Mouse (Mus musculus) heart, embryonic 14.5 days (tissue): ENCODE data around the gene Npsr1. TPM values are rescaled to one million over a fixed set of nuclear protein-coding genes. Genes with fewer than 3 reads are reported as not detected.

Experiments
- ATAC-seq: fragments of 200-750 bp; cut with Nextera tagmentation; 2 replicates; pipeline ENCODE4 v1.8.0; 2017; ENCODE audit warnings: low read depth, moderate TSS enrichment; ENCODE audit not compliant: insufficient number of reproducible peaks, insufficient read depth, low FRiP score
- H3K27ac ChIP-seq, 2 experiments: fragments of 200-500 bp in 1 of 2; fragments of 300-500 bp in 1 of 2; sonication (generic) in 1 of 2; replicated peaks in 1 of 2; 2 replicates each; pipeline ENCODE4 v1.5.1; 2012 to 2014; ENCODE audit warnings: low read depth in 2 of 2, low read length in 2 of 2, control low read depth in 1 of 2, mild to moderate bottlenecking in 1 of 2, mixed read lengths in 1 of 2; ENCODE audit not compliant: control insufficient read depth in 1 of 2, insufficient read depth in 1 of 2
- H3K27me3 ChIP-seq: fragments of 300-500 bp; sonication (generic); 2 replicates; pipeline ENCODE4 v1.6.1; 2014; ENCODE audit warnings: mild to moderate bottlenecking, low read length, control low read depth; ENCODE audit not compliant: control insufficient read depth, insufficient read depth
- H3K36me3 ChIP-seq: fragments of 300-500 bp; sonication (generic); 2 replicates; pipeline ENCODE4 v1.6.1; 2014; ENCODE audit warnings: mild to moderate bottlenecking, control low read depth, low read length, mixed read lengths; ENCODE audit not compliant: control insufficient read depth, insufficient read depth
- H3K4me1 ChIP-seq, 2 experiments: fragments of 200-500 bp in 1 of 2; fragments of 300-500 bp in 1 of 2; sonication (generic) in 1 of 2; 2 replicates each; pipeline ENCODE4 v1.6.1; 2012 to 2014; ENCODE audit warnings: low read length in 2 of 2, control low read depth in 1 of 2, mixed read lengths in 1 of 2; ENCODE audit not compliant: control insufficient read depth in 2 of 2, insufficient read depth in 2 of 2
- H3K4me2 ChIP-seq: fragments of 300-500 bp; sonication (generic); 2 replicates; pipeline ENCODE4 v1.6.1; 2014; ENCODE audit warnings: mild to moderate bottlenecking, low read length
- H3K4me3 ChIP-seq, 2 experiments: fragments of 200-500 bp in 1 of 2; fragments of 300-500 bp in 1 of 2; sonication (generic) in 1 of 2; 2 replicates each; pipeline ENCODE4 v1.5.1; 2012 to 2014; ENCODE audit warnings: low read length in 2 of 2, mild to moderate bottlenecking in 2 of 2, control low read depth in 1 of 2, low read depth in 1 of 2, moderate library complexity in 1 of 2; ENCODE audit not compliant: control insufficient read depth in 1 of 2, insufficient read depth in 1 of 2
- H3K9ac ChIP-seq: fragments of 300-500 bp; sonication (generic); 2 replicates; pipeline ENCODE4 v1.6.1; 2014; ENCODE audit warnings: mild to moderate bottlenecking, low read length
- H3K9me3 ChIP-seq: fragments of 300-500 bp; sonication (generic); 2 replicates; pipeline ENCODE4 v1.6.1; 2016; ENCODE audit warnings: low read length, control low read depth; ENCODE audit not compliant: control insufficient read depth
- WGBS: fragments of 180-500 bp; shearing (Covaris S2); extraction: QIAGEN DNeasy Blood & Tissue Kit; methylation state at CpG from one replicate; pipeline ENCODE4 v1.1.7; 2014; 5-methylcytosine and 5-hydroxymethylcytosine counted together
- polyA plus RNA-seq: library from polyadenylated mRNA; unstranded; fragments of >200 nt; fragmentation: Nextera tagmentation; extraction: Ambion mirVana; gene quantifications from 2 replicates; pipeline ENCODE4 v1.2.1, GENCODE M21; 2014

Npsr1 gene
- polyA plus RNA-seq, 1 experiment from 2014 or later, result not detected

DNA sequence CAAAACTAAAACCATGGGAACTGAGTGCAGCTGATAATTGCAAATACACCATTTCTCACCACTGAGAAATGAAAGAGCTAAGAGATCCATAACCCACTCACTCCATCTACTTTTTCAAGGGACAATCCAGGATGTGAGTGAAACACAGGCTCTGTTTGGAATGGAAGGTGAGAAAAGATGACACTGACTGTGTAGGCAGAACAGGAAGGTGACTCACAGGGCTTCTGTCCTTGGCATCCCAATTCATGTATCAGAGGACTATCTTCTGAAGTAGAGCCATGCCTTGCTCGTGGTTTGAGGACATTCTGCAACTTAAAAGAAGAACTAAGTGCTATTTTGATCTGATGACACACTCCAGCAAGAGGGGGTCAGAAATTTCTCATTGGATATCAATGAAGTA lies 119.9 kb downstream of the Npsr1 start:
- Histone ChIP-seq H3K27ac (no peak overlapping the region), H3K4me1 (peaks cover 0 to 2% of the 10 kb centered on the region in 2 experiments; a peak in 1 of 4 replicates)

DNA sequence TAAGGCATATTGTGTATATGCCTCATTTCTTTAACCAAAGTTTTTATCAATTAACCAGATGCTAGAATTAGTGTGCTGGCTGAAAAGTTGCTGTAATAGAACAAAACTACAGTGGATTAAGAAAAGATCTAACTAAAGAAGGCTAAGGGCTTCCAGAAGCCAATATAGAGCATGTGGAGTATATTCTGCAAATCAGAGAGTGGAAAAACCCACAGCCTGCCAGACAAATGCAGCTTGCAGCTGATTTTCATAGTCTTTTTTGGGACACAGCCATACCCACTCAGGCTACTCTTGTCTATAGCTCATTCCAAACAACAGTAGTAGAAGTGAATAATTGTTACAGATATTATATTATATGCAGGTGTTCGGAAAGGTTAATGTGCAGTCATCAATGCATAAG lies 138.7 kb downstream of the Npsr1 start:
- Histone ChIP-seq H3K4me2 (no peak overlapping the region), H3K27ac (no peak overlapping the region), H3K9me3 (no peaks in the 10 kb centered on the region), H3K36me3 (no peaks in the 10 kb centered on the region), H3K9ac (no peak overlapping the region), H3K4me3 (no peak overlapping the region), H3K4me1 (no peaks in the 10 kb centered on the region), H3K27me3 (no peaks in the 10 kb centered on the region)
- no peak for ATAC-seq
- 70% methylated on average over 1 of the region's 1 CpGs for WGBS

More for the DNA sequence above, 119.9 kb downstream of the Npsr1 start:
- no peak for ATAC-seq
- H3K9ac ChIP-seq, result no peak overlapping the region
- H3K9me3 ChIP-seq, result no peaks in the 10 kb centered on the region
- H3K4me3 ChIP-seq, result no peak overlapping the region
- H3K27me3 ChIP-seq, result no peaks in the 10 kb centered on the region
- WGBS, result 31% methylated on average over 1 of the region's 1 CpGs
- H3K36me3 ChIP-seq, result no peaks in the 10 kb centered on the region
- H3K4me2 ChIP-seq, result no peak overlapping the region

DNA sequence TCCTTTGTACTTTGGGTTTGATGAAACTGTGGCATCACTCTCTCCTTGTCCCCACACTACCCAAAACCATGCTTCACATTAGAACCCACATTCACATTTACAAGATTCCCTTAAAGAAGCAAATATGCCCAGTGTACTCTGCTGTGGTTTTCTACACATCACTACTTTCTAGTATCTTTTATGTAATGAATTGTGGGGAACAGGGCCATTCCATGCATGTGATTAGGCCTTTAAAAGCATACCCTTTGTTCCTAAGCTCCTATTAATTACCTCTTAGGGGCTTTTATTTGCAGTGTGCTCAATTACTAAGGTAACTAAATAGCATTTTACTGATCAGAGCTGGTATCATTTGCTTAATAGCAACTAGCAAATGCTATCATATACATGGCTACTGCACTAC lies 149.8 kb downstream of the Npsr1 start:
- Histone ChIP-seq H3K27ac (no peak overlapping the region), H3K36me3 (no peaks in the 10 kb centered on the region)

GRCm38 (mm10) chr9:24254236-24254635 lies 156.4 kb downstream of the Npsr1 start:
- H3K9me3 ChIP-seq, result no peaks in the 10 kb centered on the region
- peaks cover 0 to 2% of the 10 kb centered on the region in 2 experiments; a peak in 1 of 4 replicates for H3K4me1 ChIP-seq
- no peak for ATAC-seq
- H3K4me2 ChIP-seq, result no peak overlapping the region
- 21% methylated on average over 8 of the region's 8 CpGs for WGBS
- H3K27ac ChIP-seq, result no peak overlapping the region
- no peaks in the 10 kb centered on the region for H3K36me3 ChIP-seq
- no peak overlapping the region for H3K4me3 ChIP-seq
- H3K27me3 ChIP-seq, result no peaks in the 10 kb centered on the region
- H3K9ac ChIP-seq, result no peak overlapping the region

More for the DNA sequence above, 149.8 kb downstream of the Npsr1 start:
- no peak for ATAC-seq
- Histone ChIP-seq H3K27me3 (no peaks in the 10 kb centered on the region), H3K4me1 (no peaks in the 10 kb centered on the region), H3K9me3 (no peaks in the 10 kb centered on the region), H3K9ac (no peak overlapping the region), H3K4me3 (no peak overlapping the region), H3K4me2 (no peak overlapping the region)

DNA sequence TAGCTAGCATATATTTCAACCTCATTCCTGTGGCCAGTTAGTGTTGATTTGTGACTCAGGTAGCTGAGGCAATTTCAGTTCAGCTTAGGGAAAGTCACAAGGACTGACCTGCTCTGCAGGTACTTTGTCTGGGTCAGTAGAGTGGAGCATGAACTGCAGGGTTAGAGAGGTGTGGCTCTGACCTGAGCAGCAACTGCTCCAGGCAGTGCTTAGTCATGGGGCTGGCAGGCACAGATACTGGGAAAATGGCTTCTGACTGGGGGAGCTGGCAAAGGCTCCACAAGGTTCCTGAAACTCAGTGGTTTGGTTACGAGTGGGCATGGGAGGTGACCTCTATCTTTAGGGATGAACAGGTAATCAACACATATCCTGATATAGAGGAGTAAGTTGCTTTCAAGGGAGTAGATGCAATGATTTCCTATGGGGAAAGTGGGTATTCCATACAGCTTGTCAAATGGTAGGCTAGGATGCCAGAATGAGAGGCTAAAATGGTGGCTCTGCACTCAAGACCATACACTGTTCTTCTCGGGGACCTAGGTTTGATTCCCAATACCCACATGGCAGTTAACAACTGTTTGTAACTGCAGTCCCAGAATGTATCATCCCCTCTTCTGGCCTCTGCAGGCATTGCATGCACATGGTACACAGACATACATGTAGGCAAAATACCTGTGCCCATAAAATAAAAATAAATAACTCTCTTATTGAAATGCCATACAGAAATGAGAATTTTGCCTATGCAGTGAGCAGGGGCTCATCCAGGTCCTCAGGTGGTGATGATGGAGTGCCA lies 182.9 kb downstream of the Npsr1 start:
- no peak overlapping the region for H3K27ac ChIP-seq
- no peaks in the 10 kb centered on the region for H3K27me3 ChIP-seq
- H3K9me3 ChIP-seq, result no peaks in the 10 kb centered on the region
- H3K4me1 ChIP-seq, result no peaks in the 10 kb centered on the region
- no peaks in the 10 kb centered on the region for H3K36me3 ChIP-seq
- no peak overlapping the region for H3K4me2 ChIP-seq
- no peak overlapping the region for H3K9ac ChIP-seq
- no peak overlapping the region for H3K4me3 ChIP-seq
- no peak for ATAC-seq
- 85% methylated on average over 2 of the region's 2 CpGs for WGBS

GRCm38 (mm10) chr9:24282617-24283016 lies 184.8 kb downstream of the Npsr1 start:
- ATAC-seq, result no peak
- no peak overlapping the region for H3K4me3 ChIP-seq
- no peaks in the 10 kb centered on the region for H3K9me3 ChIP-seq
- H3K4me2 ChIP-seq, result no peak overlapping the region
- no peak overlapping the region for H3K27ac ChIP-seq
- H3K27me3 ChIP-seq, result no peaks in the 10 kb centered on the region
- H3K4me1 ChIP-seq, result no peaks in the 10 kb centered on the region
- WGBS, result 59% methylated on average over 3 of the region's 3 CpGs
- no peaks in the 10 kb centered on the region for H3K36me3 ChIP-seq
- no peak overlapping the region for H3K9ac ChIP-seq

GRCm38 (mm10) chr9:24283071-24283470 lies 185.3 kb downstream of the Npsr1 start:
- no peak overlapping the region for H3K4me3 ChIP-seq
- no peak overlapping the region for H3K9ac ChIP-seq
- WGBS, result 45% methylated on average over 2 of the region's 2 CpGs

GRCm38 (mm10) chr9:24283536-24283935 lies 185.7 kb downstream of the Npsr1 start:
- Histone ChIP-seq H3K9me3 (no peaks in the 10 kb centered on the region), H3K27me3 (no peaks in the 10 kb centered on the region), H3K4me2 (no peak overlapping the region), H3K27ac (no peak overlapping the region), H3K9ac (no peak overlapping the region), H3K4me3 (no peak overlapping the region), H3K4me1 (no peaks in the 10 kb centered on the region), H3K36me3 (no peaks in the 10 kb centered on the region)
- no peak for ATAC-seq

More at GRCm38 (mm10) chr9:24283071-24283470, 185.3 kb downstream of the Npsr1 start:
- Histone ChIP-seq H3K27me3 (no peaks in the 10 kb centered on the region), H3K9me3 (no peaks in the 10 kb centered on the region), H3K4me1 (no peaks in the 10 kb centered on the region), H3K27ac (no peak overlapping the region), H3K36me3 (no peaks in the 10 kb centered on the region), H3K4me2 (no peak overlapping the region)
- ATAC-seq, result no peak
